Mouse (Mus musculus) midbrain, embryonic 16.5 days (tissue): ENCODE measurements at regions not wholly inside any gene's neighbourhood (a gene's known extent, or its start where the extent isn't known, plus 50 kb on each side); places are given as distances from the start of the nearest gene placed in this dataset.

Experiments used
- ATAC-seq: fragments of 200-750 bp; cut with Nextera tagmentation; 2 replicates; pipeline ENCODE4 v1.8.0; 2017; ENCODE audit warnings: moderate TSS enrichment
- H3K27ac ChIP-seq: fragments of 300-500 bp; sonication (generic); 2 replicates; pipeline ENCODE4 v1.5.1; 2014; ENCODE audit warnings: mild to moderate bottlenecking, low read length, mixed read lengths
- H3K27me3 ChIP-seq: fragments of 300-500 bp; sonication (generic); 2 replicates; pipeline ENCODE4 v1.6.1; 2014; ENCODE audit warnings: low read depth, low read length, mixed read lengths; ENCODE audit not compliant: control insufficient read depth, insufficient read depth
- H3K36me3 ChIP-seq: fragments of 300-500 bp; sonication (generic); 2 replicates; pipeline ENCODE4 v1.6.1; 2014; ENCODE audit warnings: mild to moderate bottlenecking, low read length, moderate library complexity, mixed read lengths; ENCODE audit not compliant: control insufficient read depth, insufficient read depth
- H3K4me1 ChIP-seq: fragments of 300-500 bp; sonication (generic); 2 replicates; pipeline ENCODE4 v1.6.1; 2014; ENCODE audit warnings: mild to moderate bottlenecking, low read length, mixed read lengths; ENCODE audit not compliant: control insufficient read depth, insufficient read depth
- H3K4me2 ChIP-seq: fragments of 300-500 bp; sonication (generic); 2 replicates; pipeline ENCODE4 v1.6.1; 2014; ENCODE audit warnings: mild to moderate bottlenecking, low read length, mixed read lengths
- H3K4me3 ChIP-seq: fragments of 300-500 bp; sonication (generic); 2 replicates; pipeline ENCODE4 v1.5.1; 2014; ENCODE audit warnings: low read depth, mild to moderate bottlenecking, low read length, moderate library complexity, mixed read lengths
- H3K9ac ChIP-seq: fragments of 300-500 bp; sonication (generic); 2 replicates; pipeline ENCODE4 v1.6.1; 2014; ENCODE audit warnings: low read depth, low read length, mixed read lengths
- H3K9me3 ChIP-seq: fragments of 300-500 bp; sonication (generic); replicated peaks from 2 replicates; pipeline ENCODE4 v1.6.1; 2014; ENCODE audit warnings: mild to moderate bottlenecking, low read length, mixed read lengths; ENCODE audit not compliant: control insufficient read depth, poor library complexity, severe bottlenecking
- WGBS: fragments of 180-500 bp; shearing (Covaris S2); extraction: QIAGEN DNeasy Blood & Tissue Kit; methylation state at CpG from one replicate; pipeline ENCODE4 v1.1.7; 2014; 5-methylcytosine and 5-hydroxymethylcytosine counted together

DNA sequence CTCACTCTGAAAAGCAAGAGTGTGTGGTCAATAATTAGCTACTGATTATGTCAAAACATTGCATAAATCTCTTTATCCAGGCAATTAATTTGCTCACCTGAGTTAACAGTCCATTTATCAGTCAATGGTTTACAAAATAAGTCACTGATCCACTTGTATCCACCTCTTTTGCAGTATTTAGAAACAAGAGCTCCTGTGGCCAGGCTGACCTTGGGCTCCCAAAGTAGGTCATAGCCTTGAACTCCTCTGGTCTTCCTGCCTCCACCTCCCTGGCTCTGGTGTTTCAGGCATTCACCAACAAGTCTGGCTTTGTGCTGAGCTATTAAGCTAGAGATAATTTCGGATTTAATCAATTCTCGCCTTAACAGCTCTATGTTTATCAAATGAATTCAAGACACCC is 675.8 kb upstream of the Tmem132c start:
- H3K9ac ChIP-seq = no peak overlapping the region
- ATAC-seq = no peak
- no peak overlapping the region for H3K4me2 ChIP-seq
- H3K9me3 ChIP-seq = no peaks in the 10 kb centered on the region
- no peak overlapping the region for H3K27ac ChIP-seq
- WGBS = 83% methylated on average over 2 of the region's 2 CpGs
- no peaks in the 10 kb centered on the region for H3K4me1 ChIP-seq
- no peaks in the 10 kb centered on the region for H3K27me3 ChIP-seq
- H3K4me3 ChIP-seq = no peak overlapping the region
- no peaks in the 10 kb centered on the region for H3K36me3 ChIP-seq

DNA sequence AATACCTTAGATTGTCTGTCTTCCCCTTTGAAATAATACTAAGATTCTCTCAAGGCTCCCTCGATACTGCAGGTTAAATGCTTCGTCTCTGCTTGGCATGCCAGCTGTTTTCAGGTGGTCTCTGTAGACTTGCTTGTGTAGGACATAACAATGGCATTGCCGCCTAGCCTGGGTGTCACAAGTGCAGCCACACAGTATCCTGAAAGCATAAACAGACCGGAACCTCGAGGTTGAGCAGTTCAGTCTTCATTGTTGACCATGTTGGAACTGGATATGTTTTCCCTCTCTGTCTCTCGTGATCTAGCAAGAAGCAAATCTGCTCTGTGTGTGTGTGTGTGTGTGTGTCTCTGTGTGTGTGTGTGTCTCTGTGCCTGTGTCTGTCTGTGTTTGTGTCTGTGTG is 675.4 kb upstream of the Tmem132c start:
- Histone ChIP-seq H3K27ac (no peak overlapping the region), H3K4me2 (no peak overlapping the region), H3K9ac (no peak overlapping the region), H3K9me3 (no peaks in the 10 kb centered on the region), H3K27me3 (no peaks in the 10 kb centered on the region), H3K4me3 (no peak overlapping the region), H3K36me3 (no peaks in the 10 kb centered on the region), H3K4me1 (no peaks in the 10 kb centered on the region)
- 83% methylated on average over 6 of the region's 6 CpGs for WGBS
- ATAC-seq = no peak

DNA sequence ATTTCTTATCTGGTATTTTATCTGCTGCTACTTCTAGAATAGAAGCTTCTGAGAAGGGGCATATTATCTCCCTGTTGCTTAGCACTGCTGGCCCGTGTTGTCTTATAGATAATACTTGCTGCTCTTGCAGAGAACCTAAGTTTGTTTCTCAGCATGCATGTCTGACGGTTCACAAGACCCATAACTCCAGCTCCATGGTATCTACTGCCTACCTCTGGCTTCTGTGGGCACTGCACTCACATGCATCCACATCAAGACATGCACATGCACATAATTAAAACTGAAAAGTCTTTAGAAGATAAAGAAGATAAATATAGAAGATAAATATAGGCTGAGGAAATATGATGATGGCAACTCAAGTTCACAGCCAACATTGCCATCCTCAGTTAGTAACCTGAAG is 667.8 kb upstream of the Tmem132c start:
- Histone ChIP-seq H3K9ac (no peak overlapping the region), H3K27ac (no peak overlapping the region), H3K27me3 (no peaks in the 10 kb centered on the region), H3K4me1 (no peaks in the 10 kb centered on the region), H3K36me3 (no peaks in the 10 kb centered on the region), H3K4me3 (no peak overlapping the region), H3K4me2 (no peak overlapping the region), H3K9me3 (no peaks in the 10 kb centered on the region)
- no peak for ATAC-seq
- 81% methylated on average over 2 of the region's 2 CpGs for WGBS

DNA sequence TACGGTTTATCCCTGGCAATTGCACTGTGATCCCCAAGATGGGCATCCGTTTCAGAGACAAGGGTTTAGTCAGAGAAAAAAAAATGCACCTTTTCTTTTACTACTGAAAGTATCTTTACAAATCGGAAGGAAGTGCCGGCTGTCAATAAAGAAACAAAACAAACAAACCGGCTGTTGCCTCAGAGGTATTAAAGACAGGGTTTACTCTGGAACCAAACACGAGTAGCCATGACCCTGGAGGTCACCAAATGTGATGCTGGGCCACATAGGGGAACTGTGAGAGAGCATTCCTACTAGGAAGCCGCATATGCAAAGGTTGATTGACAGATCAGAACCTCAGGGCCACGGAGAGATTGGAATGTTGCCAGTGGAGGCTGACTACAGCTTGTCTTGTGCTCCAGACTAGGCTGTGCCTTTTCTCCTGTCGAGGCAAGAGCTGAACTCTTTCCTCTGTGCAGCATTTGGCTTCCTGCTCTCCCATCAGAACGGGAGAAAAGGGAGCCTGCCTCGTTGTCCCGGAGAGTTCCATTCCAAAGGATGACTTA is 643.8 kb upstream of the Tmem132c start:
- H3K27ac ChIP-seq = no peak overlapping the region
- H3K4me1 ChIP-seq = no peaks in the 10 kb centered on the region
- no peak overlapping the region for H3K4me2 ChIP-seq
- no peak overlapping the region for H3K4me3 ChIP-seq
- 63% methylated on average over 12 of the region's 12 CpGs for WGBS
- no peaks in the 10 kb centered on the region for H3K27me3 ChIP-seq
- no peaks in the 10 kb centered on the region for H3K36me3 ChIP-seq
- ATAC-seq = no peak
- no peak overlapping the region for H3K9ac ChIP-seq
- H3K9me3 ChIP-seq = no peaks in the 10 kb centered on the region

DNA sequence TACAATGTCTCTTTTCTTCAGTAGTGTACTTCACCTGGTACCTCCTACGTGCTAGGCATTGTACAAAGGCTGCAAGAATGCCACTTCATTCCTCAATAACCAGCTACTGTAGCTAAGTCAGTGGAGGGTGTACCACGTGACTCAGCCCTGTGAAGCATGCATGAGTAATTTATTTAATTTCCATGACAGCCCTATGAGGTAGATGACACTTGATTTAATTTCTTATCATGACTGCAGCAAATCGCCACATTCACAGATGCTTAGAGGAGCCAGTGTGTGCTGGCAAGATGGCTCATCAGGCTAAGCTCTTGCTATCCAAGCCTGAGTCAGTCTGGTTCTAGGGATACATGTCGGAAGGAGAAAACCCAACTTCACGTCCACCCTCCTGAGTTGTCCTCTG is 642.0 kb upstream of the Tmem132c start:
- H3K4me3 ChIP-seq = no peak overlapping the region
- H3K36me3 ChIP-seq = no peaks in the 10 kb centered on the region
- H3K4me2 ChIP-seq = no peak overlapping the region
- H3K27ac ChIP-seq = no peak overlapping the region
- H3K9me3 ChIP-seq = no peaks in the 10 kb centered on the region
- WGBS = 72% methylated on average over 5 of the region's 5 CpGs
- H3K9ac ChIP-seq = no peak overlapping the region
- no peaks in the 10 kb centered on the region for H3K27me3 ChIP-seq
- H3K4me1 ChIP-seq = no peaks in the 10 kb centered on the region
- ATAC-seq = no peak

DNA sequence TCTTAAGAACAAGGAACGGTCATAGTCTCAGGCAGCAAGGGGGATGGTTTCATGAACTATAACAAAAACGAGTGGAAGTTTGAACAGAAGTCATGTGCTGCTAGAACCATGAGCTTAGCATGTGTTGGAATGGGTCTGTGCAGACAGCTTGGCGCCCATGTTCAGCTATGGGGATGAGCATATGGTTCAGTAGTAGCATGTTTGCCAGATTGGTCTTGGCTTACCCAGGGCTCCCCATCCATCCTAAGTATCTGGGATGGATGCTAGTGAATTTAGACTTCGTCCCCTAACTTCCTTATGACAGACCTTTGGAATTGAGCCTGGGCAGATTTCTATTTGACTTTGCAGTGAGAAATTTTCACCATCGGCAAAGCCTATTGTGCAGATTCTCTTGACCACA is 634.9 kb upstream of the Tmem132c start:
- H3K9ac ChIP-seq = no peak overlapping the region
- no peaks in the 10 kb centered on the region for H3K27me3 ChIP-seq
- H3K4me2 ChIP-seq = no peak overlapping the region
- H3K9me3 ChIP-seq = no peaks in the 10 kb centered on the region
- H3K4me3 ChIP-seq = no peak overlapping the region
- H3K27ac ChIP-seq = no peak overlapping the region
- 89% methylated on average over 5 of the region's 5 CpGs for WGBS
- no peaks in the 10 kb centered on the region for H3K4me1 ChIP-seq
- ATAC-seq = no peak
- H3K36me3 ChIP-seq = no peaks in the 10 kb centered on the region

DNA sequence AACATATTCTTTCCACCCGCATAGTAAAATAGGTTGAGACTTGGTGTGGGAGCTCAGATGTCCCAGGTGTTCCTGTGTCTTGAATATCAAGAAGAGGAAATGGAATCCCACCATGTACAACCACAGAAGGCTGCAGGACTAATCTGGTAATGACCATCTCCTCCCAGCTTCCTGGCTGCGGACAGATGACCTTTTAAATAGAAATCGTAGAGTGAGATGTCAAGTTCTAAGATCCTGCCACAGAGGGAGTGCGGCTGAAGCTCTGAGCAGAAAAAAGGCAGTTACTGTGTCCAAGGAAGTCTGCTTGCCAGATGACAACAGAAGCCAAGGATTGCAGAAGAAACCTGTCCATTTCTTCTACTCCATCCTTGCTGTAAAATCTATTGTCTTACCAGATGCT is 629.0 kb upstream of the Tmem132c start:
- Histone ChIP-seq H3K36me3 (no peaks in the 10 kb centered on the region), H3K4me1 (no peaks in the 10 kb centered on the region), H3K27ac (no peak overlapping the region), H3K9me3 (no peaks in the 10 kb centered on the region), H3K4me3 (no peak overlapping the region), H3K9ac (no peak overlapping the region), H3K27me3 (no peaks in the 10 kb centered on the region), H3K4me2 (no peak overlapping the region)
- WGBS = 86% methylated on average over 4 of the region's 4 CpGs
- no peak for ATAC-seq

DNA sequence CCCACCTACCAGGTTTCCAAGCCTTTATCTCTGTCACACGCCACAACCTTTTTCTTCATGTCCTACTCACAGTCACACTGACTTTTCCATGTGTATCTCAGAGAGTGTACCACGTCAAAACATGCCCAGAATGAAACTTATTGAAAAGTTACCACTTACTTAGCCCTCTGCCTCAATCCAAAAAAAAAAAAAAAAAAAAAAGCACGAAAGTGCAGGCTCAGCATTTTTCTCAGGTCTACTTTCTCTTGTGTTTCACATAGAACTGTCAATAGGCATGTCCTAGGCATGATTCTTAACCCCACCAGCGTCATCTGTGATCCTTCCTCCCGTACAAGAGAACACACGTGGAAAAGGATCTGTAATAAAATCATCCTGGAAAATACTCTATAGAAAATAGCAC is 619.1 kb upstream of the Tmem132c start:
- Histone ChIP-seq H3K4me3 (no peak overlapping the region), H3K9ac (no peak overlapping the region), H3K27ac (no peak overlapping the region), H3K36me3 (no peaks in the 10 kb centered on the region), H3K27me3 (no peaks in the 10 kb centered on the region), H3K4me1 (no peaks in the 10 kb centered on the region), H3K9me3 (no peaks in the 10 kb centered on the region), H3K4me2 (no peak overlapping the region)
- ATAC-seq = no peak
- 84% methylated on average over 6 of the region's 6 CpGs for WGBS

DNA sequence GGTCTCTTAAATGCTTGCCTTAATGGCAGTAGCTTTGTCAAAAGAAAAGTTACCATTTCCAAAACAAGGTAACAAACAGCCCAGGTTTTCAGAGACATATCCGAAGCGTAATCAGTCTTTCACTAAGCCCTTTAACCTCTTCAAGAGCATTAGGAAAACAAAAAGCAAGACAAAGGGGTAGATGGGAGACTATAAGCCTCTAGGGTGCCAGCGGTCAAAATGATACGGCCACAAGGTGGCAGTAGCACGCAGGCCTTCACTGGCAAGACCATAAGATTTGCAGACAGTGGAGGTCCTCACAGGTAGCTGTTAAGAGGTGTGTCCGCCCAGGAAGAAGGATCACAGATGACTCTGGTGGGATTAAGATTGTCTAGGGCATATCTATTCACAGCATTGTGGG is 618.4 kb upstream of the Tmem132c start:
- Histone ChIP-seq H3K9me3 (no peaks in the 10 kb centered on the region), H3K4me2 (no peak overlapping the region), H3K27ac (no peak overlapping the region), H3K9ac (no peak overlapping the region), H3K4me3 (no peak overlapping the region), H3K4me1 (no peaks in the 10 kb centered on the region), H3K36me3 (no peaks in the 10 kb centered on the region), H3K27me3 (no peaks in the 10 kb centered on the region)
- ATAC-seq = no peak
- 10% methylated on average over 6 of the region's 6 CpGs for WGBS

DNA sequence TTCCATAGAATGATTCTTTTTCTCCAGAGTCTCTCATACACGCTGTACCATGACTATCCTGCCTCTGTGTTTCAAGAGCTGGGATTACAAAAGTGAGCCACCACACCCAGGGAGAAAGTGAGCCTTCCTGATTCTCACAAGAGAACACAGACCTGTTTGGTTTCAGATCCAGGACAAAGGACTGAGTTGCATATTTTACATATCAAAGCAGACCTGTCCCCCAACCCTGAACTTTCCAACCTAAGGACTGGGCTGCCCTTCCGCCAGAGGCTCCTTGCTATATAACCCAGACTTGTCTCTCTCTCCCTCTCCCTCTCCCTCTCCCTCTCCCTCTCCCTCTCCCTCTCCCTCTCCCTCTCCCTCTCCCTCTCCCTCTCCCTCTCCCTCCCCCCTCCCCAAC is 611.8 kb upstream of the Tmem132c start:
- Histone ChIP-seq H3K9me3 (no peaks in the 10 kb centered on the region), H3K27me3 (no peaks in the 10 kb centered on the region), H3K4me2 (no peak overlapping the region), H3K4me1 (no peaks in the 10 kb centered on the region), H3K9ac (no peak overlapping the region), H3K27ac (no peak overlapping the region), H3K4me3 (no peak overlapping the region), H3K36me3 (no peaks in the 10 kb centered on the region)
- no peak for ATAC-seq
- WGBS = 22% methylated on average over 2 of the region's 2 CpGs
